Mouse (Mus musculus) kidney, adult 18-20 months (tissue): ENCODE data around the gene Tpx2.
A peak's percentile ranks its signal among the peaks of the same experiment; 100 is the strongest.

ENCODE experiments used
- DNase-seq: peaks from one replicate; pipeline ENCODE4 v3.0.0; 2021

Tpx2 gene

GRCm38 (mm10) chr2:152878239-152878638, 30.5 kb downstream of the Tpx2 start:
- DNase-seq: no peak

DNA sequence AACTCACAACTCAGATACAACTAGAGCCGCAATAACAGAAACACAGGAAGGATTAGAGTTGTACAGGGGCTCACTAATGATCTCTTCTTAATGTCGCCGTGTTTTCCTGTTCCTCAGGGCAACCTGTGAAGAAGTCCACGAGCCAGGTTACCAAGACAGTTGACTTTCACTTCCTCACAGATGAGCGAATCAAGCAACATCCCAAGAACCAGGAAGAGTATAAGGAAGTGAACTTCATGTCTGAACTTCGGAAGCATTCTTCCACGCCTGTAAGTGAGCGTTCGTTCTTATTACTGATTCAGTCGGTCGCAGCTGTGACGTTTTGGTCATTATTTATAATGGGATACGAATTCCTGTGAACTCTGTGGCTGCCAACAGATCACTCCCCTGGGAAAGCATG, 33.1 kb downstream of the Tpx2 start:
- DNase-seq: no peak

DNA sequence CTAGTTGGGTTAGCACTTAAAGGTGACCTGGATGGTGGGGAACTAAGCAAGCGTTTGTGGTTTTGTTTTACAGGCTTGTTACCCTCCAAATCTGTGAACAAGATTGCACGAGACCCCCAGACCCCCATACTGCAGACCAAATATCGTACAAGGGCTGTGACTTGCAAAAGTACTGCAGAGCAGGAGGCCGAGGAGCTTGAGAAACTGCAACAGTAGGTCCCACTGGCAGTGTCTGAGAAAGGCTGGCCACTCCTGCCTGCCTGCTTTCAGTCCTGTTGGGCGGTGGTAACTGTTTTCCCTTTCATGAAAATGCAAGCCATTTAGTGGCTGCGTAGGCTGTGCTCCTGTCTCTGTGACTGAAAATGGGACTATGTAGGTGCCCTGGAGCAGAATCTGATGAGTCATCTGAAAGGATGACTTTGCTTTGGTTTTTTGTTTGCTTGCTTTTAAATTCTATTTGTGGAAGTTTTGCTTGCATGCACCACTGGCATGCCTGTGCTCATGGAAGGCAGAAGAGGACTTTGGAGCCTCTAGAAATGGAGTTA, 36.4 kb downstream of the Tpx2 start:
- no peak for DNase-seq

DNA sequence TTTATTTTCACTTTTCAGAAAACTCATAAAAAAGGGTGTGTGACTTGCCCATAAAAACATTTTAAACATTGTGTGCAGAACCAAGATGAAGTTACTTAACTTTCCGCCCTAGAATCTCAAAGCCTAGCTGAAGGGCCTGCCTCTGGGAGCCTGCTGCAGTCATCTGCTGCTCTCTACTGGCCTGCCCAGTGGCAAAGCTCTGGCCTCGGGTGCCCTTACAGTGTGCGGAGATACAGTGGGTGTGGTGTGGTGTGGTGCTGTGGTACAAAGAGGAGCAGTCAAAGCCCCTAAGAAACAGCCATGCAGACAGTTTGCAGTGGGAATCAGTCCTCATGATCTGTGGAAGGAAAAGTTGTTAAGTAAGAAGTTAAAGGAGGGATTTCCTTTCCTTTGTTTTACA, 39.5 kb downstream of the Tpx2 start:
- no peak for DNase-seq

GRCm38 (mm10) chr2:152888774-152889173, 41.0 kb downstream of the Tpx2 start:
- DNase-seq: no peak

DNA sequence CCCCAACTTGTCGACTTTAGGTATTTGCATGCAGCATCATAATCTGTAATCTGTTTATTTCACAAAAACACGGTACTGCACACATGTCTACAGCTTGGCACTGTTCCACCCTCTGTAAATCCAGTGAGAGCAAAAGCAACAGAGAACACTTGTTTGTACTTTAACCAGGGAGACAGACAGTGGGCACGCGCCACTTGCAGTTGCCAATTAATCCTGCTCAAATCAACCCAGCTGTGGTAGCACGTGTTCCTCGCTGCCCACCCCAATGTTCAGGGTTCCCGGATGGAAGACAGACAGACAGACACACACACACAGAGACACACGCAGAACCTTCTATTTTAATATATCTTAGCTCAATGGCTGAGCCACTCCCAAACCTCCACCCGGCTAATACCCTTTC, 48.1 kb downstream of the Tpx2 start:
- DNase-seq: peak; percentile 29

DNA sequence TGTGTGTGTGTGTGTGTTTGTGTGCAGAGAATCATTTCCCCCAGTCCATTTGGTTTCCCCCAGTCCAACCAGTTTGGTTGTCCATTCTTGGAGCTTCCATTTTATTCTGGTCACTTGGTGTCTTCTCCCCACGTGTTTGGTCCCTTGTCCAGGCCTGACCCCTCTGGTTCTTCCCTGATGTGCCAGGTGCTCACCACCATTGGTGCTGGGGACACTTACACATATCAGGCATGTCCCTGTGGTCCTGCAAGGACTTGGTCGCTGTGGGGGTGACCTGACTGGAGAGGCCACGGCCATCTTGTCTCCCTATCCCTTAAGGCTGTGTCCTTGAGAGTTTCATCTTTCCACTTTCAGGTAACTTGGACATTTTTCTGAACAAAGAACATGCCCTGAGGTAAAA, 49.2 kb downstream of the Tpx2 start:
- DNase-seq: no peak

DNA sequence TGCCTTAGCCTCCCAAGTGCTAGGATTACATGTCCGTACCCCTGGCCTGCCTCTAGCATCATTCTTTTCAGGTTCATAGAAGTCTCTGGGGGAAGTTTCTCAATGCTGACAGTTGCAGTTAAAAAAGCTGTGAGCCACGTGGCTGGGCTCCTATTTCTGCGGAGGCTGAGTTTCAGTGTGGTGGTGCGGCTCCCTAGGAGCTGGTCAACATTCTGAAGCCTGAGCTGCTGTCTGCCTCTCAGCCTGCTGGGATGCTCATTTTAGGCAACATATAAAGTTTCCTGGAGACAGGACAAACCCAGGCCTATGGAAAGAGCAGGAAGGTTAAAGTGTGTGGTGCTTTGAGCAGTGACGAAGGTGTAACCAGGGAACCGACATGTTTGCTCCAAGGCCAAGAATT, 51.2 kb downstream of the Tpx2 start:
- DNase-seq: no peak

- no peak for DNase-seq
These were observed 53.5 kb downstream of the Tpx2 start for GRCm38 (mm10) chr2:152901296-152901695.

- no peak for DNase-seq
These were observed 54.9 kb downstream of the Tpx2 start for GRCm38 (mm10) chr2:152902658-152903057.

DNA sequence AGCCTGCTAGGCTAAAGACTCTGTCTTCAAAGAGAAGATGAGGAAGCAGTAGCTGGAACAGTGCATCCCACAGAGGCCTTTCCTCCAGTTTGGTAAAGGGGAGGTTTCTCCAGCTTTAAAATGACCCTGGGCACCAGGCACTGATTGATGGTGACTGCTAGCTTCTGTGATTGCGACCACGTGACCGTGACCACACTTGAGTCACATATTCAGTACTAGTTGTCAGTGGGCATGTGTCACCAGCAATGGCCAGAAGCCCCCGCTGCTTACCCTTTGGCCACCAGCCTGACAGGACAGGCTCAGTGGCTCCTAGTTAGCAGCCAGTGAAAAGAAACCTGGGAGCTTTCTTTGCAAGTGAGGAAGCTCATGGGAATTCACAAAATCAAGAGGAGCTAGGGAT, 55.8 kb downstream of the Tpx2 start:
- no peak for DNase-seq

GRCm38 (mm10) chr2:152904127-152904643, 56.4 kb downstream of the Tpx2 start:
- no peak for DNase-seq

DNA sequence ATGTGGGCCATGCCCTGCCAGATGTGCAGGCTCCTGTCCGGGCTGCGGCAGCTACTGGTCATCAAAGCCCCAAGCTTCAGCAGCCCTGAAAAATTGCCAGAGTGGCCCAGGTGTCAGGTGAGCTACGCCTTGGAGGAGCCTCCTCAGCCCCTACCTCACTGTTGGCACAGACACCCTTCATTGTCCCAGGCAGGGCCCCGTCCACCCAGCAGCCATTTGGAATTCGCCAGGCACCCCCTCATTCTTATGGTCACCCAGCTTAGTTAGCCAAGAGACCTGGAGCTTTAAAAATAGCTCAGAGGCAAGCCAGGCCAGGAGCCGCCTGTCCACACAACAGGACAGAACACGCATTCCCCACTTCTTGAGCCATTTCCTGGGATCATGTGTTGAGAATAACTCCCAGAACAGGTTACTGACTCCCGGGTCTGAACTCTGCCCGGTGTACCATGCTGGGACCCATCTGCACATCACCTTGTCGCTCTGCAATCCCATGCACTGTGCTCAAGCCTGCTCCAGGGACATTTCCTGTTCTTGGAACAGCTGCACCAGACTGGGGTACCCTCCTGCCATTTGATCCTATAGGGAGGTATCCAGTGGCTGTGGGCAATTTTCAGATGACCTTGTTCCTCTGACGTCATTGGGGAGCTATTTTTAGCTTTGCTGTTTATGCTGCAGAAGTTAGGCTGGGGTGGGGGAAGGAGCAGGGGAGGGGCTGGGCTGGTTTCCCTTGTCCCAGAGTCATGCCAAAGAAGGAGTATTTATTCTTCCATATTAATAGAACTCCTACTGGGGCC, 57.5 kb downstream of the Tpx2 start:
- no peak for DNase-seq

DNA sequence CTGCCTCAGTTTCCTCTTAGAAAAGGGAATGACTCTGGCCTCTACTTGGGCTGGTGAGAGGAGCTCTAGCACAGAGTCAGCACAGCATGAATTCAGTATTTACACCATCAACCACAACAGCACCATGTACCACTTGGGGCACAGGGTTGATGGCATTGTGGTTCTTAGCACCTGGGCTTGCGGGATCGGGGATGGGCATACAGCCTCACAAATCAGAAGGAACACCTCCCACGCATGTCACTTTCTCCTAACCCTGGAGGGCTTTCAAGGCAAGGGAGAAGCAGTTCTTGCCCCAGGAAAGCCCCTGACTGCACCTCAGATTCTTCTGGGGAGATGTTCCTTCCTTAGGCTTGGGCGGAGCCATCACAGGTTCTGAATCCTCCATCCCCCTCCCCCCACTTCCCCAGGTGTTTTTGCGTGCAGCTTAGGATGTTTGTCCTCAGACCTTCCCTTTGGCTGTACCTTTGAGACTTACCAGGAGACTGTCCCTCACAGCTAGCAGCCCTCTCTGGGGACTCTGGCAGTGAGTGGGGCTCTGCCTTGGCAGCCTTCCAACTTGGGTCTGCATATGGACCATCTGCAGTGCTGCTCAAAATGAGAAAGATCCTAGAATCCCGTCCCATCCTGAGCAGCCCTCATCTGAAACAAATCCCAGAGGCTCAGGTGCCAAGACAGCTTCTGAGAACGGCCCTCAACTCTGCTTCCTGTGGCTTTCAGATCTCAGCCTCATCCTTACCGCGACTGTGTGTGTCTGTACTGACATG, 58.7 kb downstream of the Tpx2 start:
- no peak for DNase-seq

GRCm38 (mm10) chr2:152907114-152907943, 59.6 kb downstream of the Tpx2 start:
- DNase-seq: no peak

- DNase-seq: no peak
These were observed 62.1 kb downstream of the Tpx2 start for GRCm38 (mm10) chr2:152909848-152910247.

DNA sequence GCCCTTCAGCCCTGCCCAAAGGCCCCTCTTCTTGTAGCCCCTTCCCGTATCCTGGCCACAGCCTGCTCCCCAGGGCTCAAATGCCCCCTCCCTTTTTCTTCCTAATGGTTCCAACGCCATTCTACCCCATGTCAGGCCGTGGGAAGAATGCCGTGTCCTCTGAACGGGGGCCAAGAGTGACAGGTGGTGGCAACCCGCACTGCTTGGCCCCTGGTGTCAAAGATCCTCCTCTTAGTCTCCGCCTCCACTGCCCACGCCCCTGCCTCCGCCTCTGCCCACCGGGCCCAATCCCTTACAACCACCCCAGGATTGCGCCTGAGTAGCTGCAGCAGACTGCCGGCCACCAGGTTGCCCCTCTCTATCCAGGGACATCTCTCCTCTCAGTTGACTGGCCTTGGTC, 63.3 kb downstream of the Tpx2 start, which contains the start of gene Mylk2:
TSS of gene Mylk2 (plus strand) at position 322 of the 400 bp plus-strand sequence.
- DNase-seq: no peak

DNA sequence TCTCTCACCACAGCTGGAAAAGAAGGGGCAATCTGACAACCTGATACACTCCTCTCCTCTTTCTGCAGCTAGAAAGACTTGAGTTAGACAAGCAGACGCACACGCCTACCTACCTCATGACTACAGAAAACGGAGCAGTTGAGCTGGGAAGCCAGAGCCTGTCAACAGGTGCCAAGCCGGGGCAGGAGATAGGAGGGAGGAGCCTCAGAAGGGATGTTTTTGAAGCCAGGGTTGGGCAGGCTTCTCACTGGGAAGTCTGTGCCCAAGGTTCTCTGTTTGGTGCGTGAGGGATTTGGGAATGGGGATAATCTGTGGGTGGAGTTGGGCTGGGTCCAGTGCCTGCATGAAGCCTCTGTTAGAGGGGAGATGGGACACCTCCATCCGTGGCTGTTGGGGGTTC, 63.7 kb downstream of the Tpx2 start:
- DNase-seq: no peak

DNA sequence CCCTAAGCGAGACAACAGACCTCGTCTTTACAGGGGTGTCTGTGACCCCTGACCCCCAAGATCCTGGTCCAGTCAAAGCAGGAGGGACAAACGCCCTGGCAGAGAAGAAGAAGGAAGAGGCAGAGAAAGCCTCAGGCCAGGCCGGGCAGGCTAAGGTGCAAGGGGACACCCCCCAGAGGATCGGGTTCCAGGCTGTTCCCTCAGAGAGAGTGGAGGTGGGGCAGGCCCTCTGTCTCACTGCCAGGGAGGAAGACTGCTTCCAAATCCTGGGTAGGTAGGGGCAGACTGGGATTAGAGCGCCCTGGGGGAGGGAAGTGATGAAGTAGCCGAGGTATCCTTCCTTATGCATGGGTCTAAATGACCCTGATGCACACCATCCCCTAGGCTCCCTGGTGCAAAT, 65.7 kb downstream of the Tpx2 start:
- DNase-seq: no peak

DNA sequence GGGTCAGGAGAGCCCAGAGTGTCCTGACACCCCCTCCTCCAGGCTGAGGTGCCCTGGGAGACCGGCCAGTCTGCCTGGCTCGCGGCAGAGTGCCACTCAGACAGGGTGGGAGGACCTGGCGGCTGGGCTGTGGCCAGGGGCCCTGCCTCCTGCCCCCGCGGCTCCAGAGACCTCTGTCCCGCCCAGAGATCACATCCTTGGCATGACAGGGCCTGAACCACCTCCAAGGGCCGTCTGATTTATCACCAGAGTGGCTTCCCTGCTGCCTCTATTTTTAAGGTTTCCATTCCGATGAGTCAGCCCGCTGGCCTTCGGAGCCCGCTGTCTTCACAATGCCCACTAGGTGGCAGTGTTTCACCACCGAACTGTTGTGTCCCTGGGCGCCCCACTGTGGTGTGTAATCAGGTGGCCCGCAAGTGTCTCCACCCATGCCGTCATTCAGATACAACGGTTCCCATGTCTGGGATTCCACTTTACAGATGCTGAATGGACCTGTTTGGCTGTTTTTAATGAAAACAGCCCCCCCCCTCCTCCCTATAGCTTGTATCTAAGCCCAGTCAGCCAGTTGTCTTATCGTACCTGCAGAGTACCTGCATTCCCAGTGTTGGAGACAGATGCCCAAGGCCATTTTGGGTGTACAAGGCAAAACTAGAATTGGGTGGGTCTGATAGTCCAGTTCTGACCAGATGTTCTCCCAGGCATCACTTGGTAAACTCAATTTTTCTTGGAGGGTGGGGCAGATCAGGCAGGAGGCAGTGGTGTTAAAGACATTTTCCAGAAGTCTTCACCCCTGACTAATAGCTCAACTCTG, 66.8 kb downstream of the Tpx2 start:
- peak; percentile 85 for DNase-seq

DNA sequence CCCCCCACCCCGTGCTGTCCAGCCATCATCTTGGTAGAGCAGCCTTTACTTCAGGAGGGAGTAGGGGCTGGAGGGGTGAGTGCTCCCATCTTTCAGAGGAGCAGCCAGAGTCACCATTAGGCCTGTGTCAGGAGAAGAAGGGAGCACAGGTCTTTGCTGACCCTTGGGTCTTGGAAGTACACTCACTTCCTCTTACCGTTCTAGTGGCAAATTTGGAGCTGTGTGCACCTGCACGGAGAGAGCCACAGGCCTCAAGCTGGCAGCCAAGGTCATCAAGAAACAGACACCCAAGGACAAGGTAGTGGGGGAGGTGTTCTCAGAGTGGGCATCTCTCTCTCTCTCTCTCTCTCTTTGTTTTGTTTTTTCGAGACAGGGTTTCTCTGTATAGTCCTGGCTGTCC, 67.7 kb downstream of the Tpx2 start:
- DNase-seq: no peak

DNA sequence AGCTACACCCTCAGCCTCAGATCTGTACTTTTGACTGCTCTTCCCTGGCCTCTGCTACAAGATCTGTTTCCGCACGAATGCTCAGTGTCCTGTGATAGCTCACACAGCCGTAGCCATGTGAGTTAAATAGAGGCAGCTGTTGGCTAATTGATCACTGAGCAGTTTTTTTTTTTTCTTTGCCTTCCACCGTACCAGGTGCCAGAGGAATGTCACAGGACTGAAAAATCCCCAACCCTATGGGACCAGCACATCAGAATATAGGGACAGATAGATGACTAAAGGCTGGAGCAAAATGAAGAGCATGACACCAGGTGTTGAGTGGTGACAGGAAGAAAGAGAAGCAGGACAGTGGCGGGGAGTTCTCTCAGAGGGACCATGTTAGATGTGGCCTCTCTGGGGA, 68.3 kb downstream of the Tpx2 start:
- no peak for DNase-seq
